Mouse (Mus musculus) megakaryocyte, embryonic 14.5 days (primary cell): ENCODE data around the gene Akt2. TPM values are rescaled to one million over a fixed set of nuclear protein-coding genes. Genes with fewer than 3 reads are reported as not detected.
"Not testable (repeated sequence)": the region's sequence is repeated elsewhere in the genome, so short reads cannot be mapped to it uniquely, and the experiment has no call there.

Experiments used
- H3K27me3 ChIP-seq: replicated peaks from 2 replicates; pipeline ENCODE3; 2012; ENCODE audit warnings: inconsistent platforms
- H3K36me3 ChIP-seq: replicated peaks from 2 replicates; pipeline ENCODE3; 2012; ENCODE audit warnings: low read length, inconsistent platforms, mixed read lengths
- H3K4me1 ChIP-seq: 2 replicates; pipeline ENCODE4 v1.6.1; 2012; ENCODE audit warnings: inconsistent platforms
- H3K4me3 ChIP-seq: replicated peaks from 2 replicates; pipeline ENCODE3; 2012; ENCODE audit warnings: moderate library complexity, mild to moderate bottlenecking, inconsistent platforms
- H3K9me3 ChIP-seq: 2 replicates; pipeline ENCODE4 v1.6.1; 2012; ENCODE audit warnings: inconsistent platforms
- FLI1 ChIP-seq: IDR thresholded peaks from 2 replicates; pipeline ENCODE4 v1.6.1; 2012; ENCODE audit warnings: low read length, inconsistent platforms, mixed read lengths
- GATA1 ChIP-seq: IDR thresholded peaks from 3 replicates; pipeline ENCODE4 v1.6.1; 2012; ENCODE audit warnings: mixed read lengths, low read length, inconsistent platforms, borderline replicate concordance
- polyA plus RNA-seq: library from polyadenylated mRNA; stranded (reverse); fragments of >175 nt; gene quantifications from 2 replicates; pipeline ENCODE4 v1.2.3, GENCODE M21; 2012; ENCODE audit warnings: low replicate concordance; ENCODE audit not compliant: insufficient read depth

Akt2 gene
- polyA plus RNA-seq, 1 experiment: 72.3 TPM

GRCm38 (mm10) chr7:27631439-27631838 is 40.1 kb downstream of the Akt2 start:
- peaks cover 93% of the 10 kb centered on the region for H3K36me3 ChIP-seq
- peaks cover 3% of the 10 kb centered on the region; the same call in 1 of the 2 replicates for H3K4me1 ChIP-seq
- TF ChIP-seq GATA1 (no peak), FLI1 (no peak)
- no peaks in the 10 kb centered on the region for H3K9me3 ChIP-seq
- no peak overlapping the region for H3K4me3 ChIP-seq
- H3K27me3 ChIP-seq: no peaks in the 10 kb centered on the region

GRCm38 (mm10) chr7:27633166-27633565 is 41.8 kb downstream of the Akt2 start:
- Histone ChIP-seq H3K9me3 (no peaks in the 10 kb centered on the region), H3K27me3 (no peaks in the 10 kb centered on the region), H3K36me3 (peaks cover 93% of the 10 kb centered on the region), H3K4me1 (peaks cover 3% of the 10 kb centered on the region; the same call in 1 of the 2 replicates), H3K4me3 (no peak overlapping the region)
- no peak for TF ChIP-seq FLI1
- TF ChIP-seq GATA1: no peak

GRCm38 (mm10) chr7:27634691-27635090 is 43.3 kb downstream of the Akt2 start:
- Histone ChIP-seq H3K4me1 (peaks cover 3% of the 10 kb centered on the region; the same call in 1 of the 2 replicates), H3K9me3 (no peaks in the 10 kb centered on the region), H3K27me3 (no peaks in the 10 kb centered on the region), H3K4me3 (no peak overlapping the region), H3K36me3 (peaks cover 84% of the 10 kb centered on the region)
- TF ChIP-seq FLI1 (no peak), GATA1 (no peak)

- not testable (repeated sequence) for H3K9me3 ChIP-seq, H3K27me3 ChIP-seq, H3K4me1 ChIP-seq, H3K4me3 ChIP-seq
- peaks cover 84% of the 10 kb centered on the region for H3K36me3 ChIP-seq
Observed at GRCm38 (mm10) chr7:27635094-27635493, 43.7 kb downstream of the Akt2 start.

- Histone ChIP-seq H3K4me1 (no peaks in the 10 kb centered on the region), H3K4me3 (no peak overlapping the region), H3K9me3 (no peaks in the 10 kb centered on the region), H3K36me3 (peaks cover 10% of the 10 kb centered on the region), H3K27me3 (no peaks in the 10 kb centered on the region)
- TF ChIP-seq FLI1: no peak
- TF ChIP-seq GATA1: no peak
Observed at GRCm38 (mm10) chr7:27644471-27644870, 53.1 kb downstream of the Akt2 start.

- H3K27me3 ChIP-seq: no peaks in the 10 kb centered on the region
- no peak overlapping the region for H3K4me3 ChIP-seq
- H3K9me3 ChIP-seq: no peaks in the 10 kb centered on the region
- H3K4me1 ChIP-seq: peaks cover 4% of the 10 kb centered on the region
- no peaks in the 10 kb centered on the region for H3K36me3 ChIP-seq
- no peak for TF ChIP-seq GATA1
- no peak for TF ChIP-seq FLI1
Observed at GRCm38 (mm10) chr7:27646516-27646915, 55.2 kb downstream of the Akt2 start.

- no peak overlapping the region for H3K4me3 ChIP-seq
- TF ChIP-seq FLI1: no peak
- peaks cover 4% of the 10 kb centered on the region for H3K27me3 ChIP-seq
- H3K36me3 ChIP-seq: no peaks in the 10 kb centered on the region
- H3K4me1 ChIP-seq: peaks cover 4% of the 10 kb centered on the region
- no peaks in the 10 kb centered on the region for H3K9me3 ChIP-seq
Observed at GRCm38 (mm10) chr7:27647281-27648002, 56.1 kb downstream of the Akt2 start.

GRCm38 (mm10) chr7:27649723-27650122 is 58.4 kb downstream of the Akt2 start:
- Histone ChIP-seq H3K4me1 (peaks cover 12% of the 10 kb centered on the region), H3K27me3 (peaks cover 27% of the 10 kb centered on the region), H3K9me3 (no peaks in the 10 kb centered on the region), H3K36me3 (no peaks in the 10 kb centered on the region), H3K4me3 (no peak overlapping the region)
- no peak for TF ChIP-seq GATA1
- TF ChIP-seq FLI1: no peak

- Histone ChIP-seq H3K4me1 (peaks cover 12% of the 10 kb centered on the region), H3K36me3 (no peaks in the 10 kb centered on the region), H3K9me3 (no peaks in the 10 kb centered on the region), H3K27me3 (peaks cover 39% of the 10 kb centered on the region), H3K4me3 (no peak overlapping the region)
- TF ChIP-seq GATA1: no peak
- TF ChIP-seq FLI1: no peak
Observed at GRCm38 (mm10) chr7:27650949-27651348, 59.6 kb downstream of the Akt2 start.

GRCm38 (mm10) chr7:27653681-27654437 is 62.5 kb downstream of the Akt2 start, which contains the start of gene Ttc9b:
Gene Ttc9b, plus strand, starts transcription at chr7:27653915.
- Histone ChIP-seq H3K4me1 (peaks cover 26% of the 10 kb centered on the region), H3K4me3 (peak within 1 kb of the TSS; percentile 33), H3K27me3 (peaks cover 68% of the 10 kb centered on the region)

More at GRCm38 (mm10) chr7:27653681-27654437, 62.5 kb downstream of the Akt2 start, which contains the start of gene Ttc9b:
- H3K9me3 ChIP-seq: no peaks in the 10 kb centered on the region
- no peaks in the 10 kb centered on the region for H3K36me3 ChIP-seq
- TF ChIP-seq GATA1 (no peak), FLI1 (no peak)
